Mouse (Mus musculus): Measurements from ENCODE around the gene Acer1. TPM values are rescaled to one million over a fixed set of nuclear protein-coding genes. Genes with fewer than 3 reads are reported as not detected.
"Not testable (repeated sequence)": the region's sequence is repeated elsewhere in the genome, so short reads cannot be mapped to it uniquely, and the experiment has no call there.

The Acer1 gene
- polyA plus RNA-seq, 1 experiment from 2014 or later, result 0.09 TPM

DNA sequence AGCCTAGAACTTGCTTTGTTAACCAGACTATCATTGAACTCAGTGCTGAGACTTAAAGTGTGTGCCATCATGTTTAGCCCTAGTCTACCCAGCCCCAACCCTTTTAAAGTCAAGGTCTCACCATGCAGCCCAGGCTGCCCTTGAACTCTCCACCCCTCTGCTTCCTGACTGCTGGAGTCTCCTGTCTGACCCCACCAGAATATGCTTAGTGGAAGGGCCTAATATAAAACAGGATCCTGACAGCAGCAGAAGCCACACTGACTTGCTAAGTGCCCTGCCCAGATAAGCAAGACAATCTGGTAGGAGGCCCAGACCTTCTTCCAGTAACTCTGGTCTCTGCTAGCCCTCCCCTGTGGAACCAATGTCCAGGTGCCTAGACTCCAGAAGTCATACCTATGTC is 52.8 kb downstream of the Acer1 start:
- no peak overlapping the region for H3K4me2 ChIP-seq (ENCODE audit: low read length)
- no peak overlapping the region for H3K9ac ChIP-seq (ENCODE audit: low read length)
- DNase-seq (ENCODE audit: low spot score) (no peak), ATAC-seq (replicated peaks; ENCODE audit: low FRiP score, low TSS enrichment, low read depth) (no peak)
- H3K27me3 ChIP-seq (replicated peaks; ENCODE audit: control insufficient read depth, insufficient read depth, low read length), result no peaks in the 10 kb centered on the region
- no peaks in the 10 kb centered on the region for H3K9me3 ChIP-seq (ENCODE audit: control insufficient read depth, low read length)
- no peak overlapping the region for H3K27ac ChIP-seq (ENCODE audit: low read depth)
- H3K4me1 ChIP-seq (replicated peaks; ENCODE audit: control insufficient read depth, insufficient read depth, low read length), result peaks cover 9% of the 10 kb centered on the region
- peaks cover 25% of the 10 kb centered on the region for H3K36me3 ChIP-seq (ENCODE audit: control insufficient read depth, insufficient read depth, low read length)
- no peak overlapping the region for H3K4me3 ChIP-seq (ENCODE audit: low read depth, low read length)

DNA sequence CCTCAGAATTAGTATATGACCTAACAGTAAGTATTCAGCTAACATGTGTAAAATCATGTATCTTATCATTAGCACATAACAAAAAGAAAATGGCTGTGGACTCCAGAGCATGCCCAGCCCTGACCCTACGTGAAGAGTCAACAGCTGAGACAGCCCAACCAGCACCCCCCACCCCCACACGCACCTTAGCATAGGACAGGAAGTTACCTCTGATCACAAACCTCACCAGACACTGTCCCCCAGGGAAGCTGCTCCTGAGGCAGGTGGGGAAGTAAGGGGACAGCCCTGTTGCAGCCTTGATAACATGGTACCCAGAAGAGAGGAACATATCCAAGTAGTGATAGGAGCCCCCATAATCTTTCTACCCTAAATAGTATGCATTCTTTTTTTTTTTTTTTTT is 55.9 kb downstream of the Acer1 start:
- Histone ChIP-seq H3K36me3 (ENCODE audit: control insufficient read depth, insufficient read depth, low read length) (peaks cover 43% of the 10 kb centered on the region), H3K4me2 (ENCODE audit: low read length) (no peak overlapping the region), H3K27me3 (replicated peaks; ENCODE audit: control insufficient read depth, insufficient read depth, low read length) (no peaks in the 10 kb centered on the region), H3K27ac (ENCODE audit: low read depth) (no peak overlapping the region), H3K4me1 (replicated peaks; ENCODE audit: control insufficient read depth, insufficient read depth, low read length) (no peaks in the 10 kb centered on the region), H3K4me3 (ENCODE audit: low read depth, low read length) (no peak overlapping the region), H3K9ac (ENCODE audit: low read length) (no peak overlapping the region), H3K9me3 (ENCODE audit: control insufficient read depth, low read length) (no peaks in the 10 kb centered on the region)
- ATAC-seq (replicated peaks; ENCODE audit: low FRiP score, low TSS enrichment, low read depth), result no peak
- 88% methylated on average over 2 of the region's 2 CpGs for WGBS
- DNase-seq (ENCODE audit: low spot score), result no peak

GRCm38 (mm10) chr17:56919725-56920124 is 62.2 kb downstream of the Acer1 start:
- Histone ChIP-seq H3K27ac (ENCODE audit: low read depth) (no peak overlapping the region), H3K36me3 (ENCODE audit: control insufficient read depth, insufficient read depth, low read length) (peaks cover 75% of the 10 kb centered on the region), H3K27me3 (replicated peaks; ENCODE audit: control insufficient read depth, insufficient read depth, low read length) (no peaks in the 10 kb centered on the region), H3K9ac (ENCODE audit: low read length) (no peak overlapping the region), H3K4me3 (ENCODE audit: low read depth, low read length) (no peak overlapping the region), H3K4me2 (ENCODE audit: low read length) (no peak overlapping the region), H3K9me3 (ENCODE audit: control insufficient read depth, low read length) (no peaks in the 10 kb centered on the region), H3K4me1 (replicated peaks; ENCODE audit: control insufficient read depth, insufficient read depth, low read length) (no peaks in the 10 kb centered on the region)
- ATAC-seq (replicated peaks; ENCODE audit: low FRiP score, low TSS enrichment, low read depth) (no peak), DNase-seq (ENCODE audit: low spot score) (no peak)
- WGBS, result 88% methylated on average over 3 of the region's 3 CpGs

DNA sequence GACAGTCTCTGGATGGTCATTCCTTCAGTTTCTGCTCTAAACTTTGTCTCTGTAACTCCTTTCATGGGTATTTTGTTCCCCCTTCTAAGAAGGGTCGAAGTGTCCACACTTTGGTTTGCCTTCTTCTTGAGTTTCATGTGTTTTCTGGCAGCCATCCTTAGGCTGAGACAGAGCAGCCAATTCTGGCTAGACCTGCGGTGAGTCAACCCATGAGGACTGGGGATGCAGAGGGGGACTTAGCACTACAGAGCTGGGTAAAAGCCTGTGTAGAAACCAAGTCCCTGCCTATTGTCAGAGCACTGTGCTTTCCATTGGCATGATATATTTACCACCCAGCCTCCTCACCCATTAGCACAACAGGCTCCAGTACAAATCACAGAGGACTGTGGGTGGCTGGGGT is 64.8 kb downstream of the Acer1 start:
- H3K4me2 ChIP-seq (ENCODE audit: low read length), result no peak overlapping the region
- H3K36me3 ChIP-seq (ENCODE audit: control insufficient read depth, insufficient read depth, low read length), result peaks cover 78% of the 10 kb centered on the region
- no peaks in the 10 kb centered on the region for H3K4me1 ChIP-seq (replicated peaks; ENCODE audit: control insufficient read depth, insufficient read depth, low read length)
- H3K27ac ChIP-seq (ENCODE audit: low read depth), result no peak overlapping the region
- no peak overlapping the region for H3K4me3 ChIP-seq (ENCODE audit: low read depth, low read length)
- ATAC-seq (replicated peaks; ENCODE audit: low FRiP score, low TSS enrichment, low read depth) (no peak), DNase-seq (ENCODE audit: low spot score) (no peak)
- no peaks in the 10 kb centered on the region for H3K9me3 ChIP-seq (ENCODE audit: control insufficient read depth, low read length)
- 90% methylated on average over 2 of the region's 2 CpGs for WGBS
- H3K27me3 ChIP-seq (replicated peaks; ENCODE audit: control insufficient read depth, insufficient read depth, low read length), result no peaks in the 10 kb centered on the region
- no peak overlapping the region for H3K9ac ChIP-seq (ENCODE audit: low read length)

DNA sequence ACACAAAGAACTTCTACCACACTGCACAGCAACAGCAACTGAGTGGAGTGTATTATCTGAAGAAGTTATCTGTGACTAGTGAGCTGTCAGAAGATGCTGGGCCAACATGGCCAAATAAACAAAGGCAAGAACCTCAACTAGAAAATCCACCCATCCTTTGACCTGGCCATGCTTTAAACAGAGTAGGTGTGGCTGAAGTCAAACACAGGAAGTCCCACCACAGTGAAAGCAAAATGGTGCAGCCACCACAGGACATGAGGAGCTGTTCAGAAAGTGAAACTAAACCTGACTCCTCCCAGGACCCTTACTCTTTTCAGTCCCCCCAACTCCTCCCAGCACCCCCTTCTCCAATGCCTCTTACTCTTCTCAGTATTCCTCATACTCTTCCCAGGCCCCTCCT is 68.5 kb downstream of the Acer1 start:
- Histone ChIP-seq H3K9me3 (ENCODE audit: control insufficient read depth, low read length) (no peaks in the 10 kb centered on the region), H3K27ac (ENCODE audit: low read depth) (no peak overlapping the region), H3K4me2 (ENCODE audit: low read length) (no peak overlapping the region), H3K4me3 (ENCODE audit: low read depth, low read length) (no peak overlapping the region), H3K27me3 (replicated peaks; ENCODE audit: control insufficient read depth, insufficient read depth, low read length) (no peaks in the 10 kb centered on the region), H3K36me3 (ENCODE audit: control insufficient read depth, insufficient read depth, low read length) (peaks cover 74% of the 10 kb centered on the region), H3K9ac (ENCODE audit: low read length) (no peak overlapping the region), H3K4me1 (replicated peaks; ENCODE audit: control insufficient read depth, insufficient read depth, low read length) (no peaks in the 10 kb centered on the region)
- ATAC-seq (replicated peaks; ENCODE audit: low FRiP score, low TSS enrichment, low read depth) (no peak), DNase-seq (ENCODE audit: low spot score) (no peak)

DNA sequence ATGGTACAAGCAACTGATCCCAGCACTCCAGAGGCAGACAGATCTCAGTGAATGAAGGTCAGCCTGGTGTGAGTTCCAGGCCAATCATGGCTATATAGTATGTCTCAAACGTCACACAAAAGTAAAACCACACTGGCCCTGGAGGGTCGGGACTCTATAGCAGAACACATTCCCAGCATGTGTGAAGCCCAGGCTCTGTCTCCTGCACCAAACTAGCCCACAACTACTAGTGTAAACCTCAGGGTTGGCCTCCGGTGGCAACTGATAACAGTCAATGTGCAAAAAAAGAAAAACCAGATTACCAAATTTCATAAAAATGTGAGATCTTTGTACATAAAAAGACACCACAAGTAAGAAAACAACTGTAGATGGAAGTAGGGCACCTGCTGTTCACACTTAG is 68.9 kb downstream of the Acer1 start:
- no peak for ATAC-seq (replicated peaks; ENCODE audit: low FRiP score, low TSS enrichment, low read depth)
- 89% methylated on average over 3 of the region's 3 CpGs for WGBS
- H3K4me1 ChIP-seq (replicated peaks; ENCODE audit: control insufficient read depth, insufficient read depth, low read length), result 0 out of 2 replicates have a peak, but pooled peaks cover 1% of the 10 kb centered on the region
- H3K9me3 ChIP-seq (ENCODE audit: control insufficient read depth, low read length), result no peaks in the 10 kb centered on the region
- H3K4me3 ChIP-seq (ENCODE audit: low read depth, low read length), result no peak overlapping the region
- H3K4me2 ChIP-seq (ENCODE audit: low read length), result no peak overlapping the region
- no peak overlapping the region for H3K27ac ChIP-seq (ENCODE audit: low read depth)
- H3K36me3 ChIP-seq (ENCODE audit: control insufficient read depth, insufficient read depth, low read length), result peaks cover 76% of the 10 kb centered on the region
- no peaks in the 10 kb centered on the region for H3K27me3 ChIP-seq (replicated peaks; ENCODE audit: control insufficient read depth, insufficient read depth, low read length)
- H3K9ac ChIP-seq (ENCODE audit: low read length), result no peak overlapping the region
- no peak for DNase-seq (ENCODE audit: low spot score)

- peaks cover 74% of the 10 kb centered on the region for H3K36me3 ChIP-seq (ENCODE audit: control insufficient read depth, insufficient read depth, low read length)
- not testable (repeated sequence) for H3K4me2 ChIP-seq (ENCODE audit: low read length); H3K4me1 ChIP-seq (replicated peaks; ENCODE audit: control insufficient read depth, insufficient read depth, low read length); H3K4me3 ChIP-seq (ENCODE audit: low read depth, low read length); H3K9me3 ChIP-seq (ENCODE audit: control insufficient read depth, low read length); H3K9ac ChIP-seq (ENCODE audit: low read length); ATAC-seq (replicated peaks; ENCODE audit: low FRiP score, low TSS enrichment, low read depth); H3K27ac ChIP-seq (ENCODE audit: low read depth); DNase-seq (ENCODE audit: low spot score); H3K27me3 ChIP-seq (replicated peaks; ENCODE audit: control insufficient read depth, insufficient read depth, low read length)
- WGBS, result 93% methylated on average over 2 of the region's 2 CpGs
Observed at GRCm38 (mm10) chr17:56909764-56910163, 72.2 kb downstream of the Acer1 start.

DNA sequence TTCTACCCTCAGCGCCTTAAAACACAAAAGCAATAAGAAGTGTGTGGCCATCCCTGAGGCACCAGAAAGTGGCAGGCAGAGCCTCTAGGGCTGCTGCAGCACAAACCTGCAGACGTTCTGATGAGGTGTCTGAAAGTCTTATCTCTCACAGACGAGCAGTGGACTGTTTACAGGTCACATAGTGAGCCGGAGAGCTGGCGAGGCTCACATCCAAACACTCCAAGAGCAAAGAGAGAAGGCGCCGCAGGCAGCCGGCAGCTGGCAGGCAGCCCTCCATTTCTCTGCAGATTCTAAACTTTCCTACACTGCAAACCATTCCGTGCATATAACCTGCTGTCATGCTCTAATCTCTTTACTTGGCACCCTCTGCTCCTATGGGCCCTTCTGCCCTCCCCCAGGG is 74.0 kb downstream of the Acer1 start:
- Histone ChIP-seq H3K27me3 (replicated peaks; ENCODE audit: control insufficient read depth, insufficient read depth, low read length) (no peaks in the 10 kb centered on the region), H3K9me3 (ENCODE audit: control insufficient read depth, low read length) (no peaks in the 10 kb centered on the region), H3K36me3 (ENCODE audit: control insufficient read depth, insufficient read depth, low read length) (peaks cover 75% of the 10 kb centered on the region), H3K4me1 (replicated peaks; ENCODE audit: control insufficient read depth, insufficient read depth, low read length) (0 out of 2 replicates have a peak, but pooled peaks cover 3% of the 10 kb centered on the region), H3K4me3 (ENCODE audit: low read depth, low read length) (no peak overlapping the region), H3K27ac (ENCODE audit: low read depth) (no peak overlapping the region), H3K4me2 (ENCODE audit: low read length) (no peak overlapping the region), H3K9ac (ENCODE audit: low read length) (no peak overlapping the region)
- ATAC-seq (replicated peaks; ENCODE audit: low FRiP score, low TSS enrichment, low read depth) (no peak), DNase-seq (ENCODE audit: low spot score) (no peak)
- 34% methylated on average over 9 of the region's 9 CpGs for WGBS

- DNase-seq (ENCODE audit: low spot score) (no peak), ATAC-seq (replicated peaks; ENCODE audit: low FRiP score, low TSS enrichment, low read depth) (no peak)
- peaks cover 76% of the 10 kb centered on the region for H3K36me3 ChIP-seq (ENCODE audit: control insufficient read depth, insufficient read depth, low read length)
- no peaks in the 10 kb centered on the region for H3K9me3 ChIP-seq (ENCODE audit: control insufficient read depth, low read length)
- H3K4me1 ChIP-seq (replicated peaks; ENCODE audit: control insufficient read depth, insufficient read depth, low read length), result 0 out of 2 replicates have a peak, but pooled peaks cover 3% of the 10 kb centered on the region
- H3K27me3 ChIP-seq (replicated peaks; ENCODE audit: control insufficient read depth, insufficient read depth, low read length), result no peaks in the 10 kb centered on the region
- no peak overlapping the region for H3K27ac ChIP-seq (ENCODE audit: low read depth)
- H3K9ac ChIP-seq (ENCODE audit: low read length), result no peak overlapping the region
- H3K4me2 ChIP-seq (ENCODE audit: low read length), result no peak overlapping the region
- no peak overlapping the region for H3K4me3 ChIP-seq (ENCODE audit: low read depth, low read length)
- 84% methylated on average over 5 of the region's 5 CpGs for WGBS
Observed at GRCm38 (mm10) chr17:56907096-56907495, 74.8 kb downstream of the Acer1 start.
